In the genomic region with DNA sequence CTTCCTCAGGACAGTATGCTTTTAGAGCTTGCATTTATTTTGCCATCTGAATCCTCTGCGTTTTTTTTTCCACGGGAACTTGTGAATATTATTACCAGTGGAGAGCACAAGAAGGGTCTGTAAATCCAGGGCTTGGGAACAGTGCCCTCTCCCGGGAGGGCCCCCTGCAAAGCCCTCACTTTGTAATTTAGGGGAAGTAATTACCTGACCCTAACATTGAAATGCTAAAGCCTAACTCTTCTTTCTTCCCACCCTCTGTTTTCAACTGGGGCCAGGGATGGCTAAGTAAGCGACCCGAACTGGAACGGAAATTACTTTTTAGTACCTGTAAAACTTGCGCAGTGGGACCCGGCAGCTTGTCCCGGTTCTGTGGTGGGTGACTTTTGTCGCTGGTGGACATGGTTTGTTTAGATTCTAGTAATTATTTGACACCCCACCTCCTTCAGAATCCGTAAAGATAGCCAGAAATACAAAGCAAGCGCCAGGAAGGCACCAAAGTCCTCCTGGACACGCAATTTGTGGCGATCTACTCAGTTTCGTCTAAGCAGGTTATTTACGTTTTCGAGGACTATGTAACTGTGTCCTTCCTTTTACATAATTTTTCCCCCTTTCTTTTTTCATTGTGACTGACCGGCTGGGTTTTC, we compare ENCODE assay signal across 8 mouse cellular contexts. TPM values are rescaled to one million over a fixed set of nuclear protein-coding genes. Genes with fewer than 3 reads are reported as not detected.
DNase-seq lines count a peak whose midpoint lies in the region; ATAC-seq and TF ChIP-seq lines count a peak whose summit lies in the region.

No protein-coding gene starts in this region.

- H3K4me1 ChIP-seq in ES-Bruce4 (ENCODE audit: control insufficient read depth, insufficient read depth, low read length) = peaks cover 6% of the 10 kb centered on the region
- no peaks in the 10 kb centered on the region; the same call in 1 of the 2 replicates for H3K4me1 ChIP-seq in heart, postnatal 0 days (ENCODE audit: control insufficient read depth, insufficient read depth)
- H3K4me1 ChIP-seq in liver, embryonic 16.5 days (ENCODE audit: control insufficient read depth, low read depth, low read length) = no peaks in the 10 kb centered on the region

- no peak for TF ChIP-seq EP300 in ES-Bruce4 (IDR thresholded peaks at IDR 0.05; ENCODE audit: insufficient read depth, low read depth, low read length)
- no peak for TF ChIP-seq EP300 in heart, postnatal 0 days (IDR thresholded peaks at IDR 0.05; ENCODE audit: low read depth)

- H3K9ac ChIP-seq in ES-Bruce4 (ENCODE audit: low read depth, poor library complexity, severe bottlenecking) = peak overlapping the region; percentile 60
- H3K9ac ChIP-seq in heart, postnatal 0 days (replicated peaks; ENCODE audit: low read depth, low read length) = no peak overlapping the region
- H3K9ac ChIP-seq in liver, embryonic 16.5 days (ENCODE audit: low read depth, low read length) = no peak overlapping the region

- DNase-seq in cerebellum, postnatal 10 days = peak; percentile 57 to 67
- DNase-seq in cerebellum, adult 18-20 months = no peak
- no peak for DNase-seq in heart, postnatal 0 days (ENCODE audit: low spot score)
- DNase-seq in thymus, postnatal 36 days = no peak
- DNase-seq in left cerebral cortex, postnatal 10 days (ENCODE audit: extremely low spot score in 1 of 2, low spot score in 2 of 2) = no peak
- no peak for DNase-seq in gastrocnemius, postnatal 25 days

- H3K4me3 ChIP-seq in ES-Bruce4 (ENCODE audit: low read depth, low read length) = peak overlapping the region; percentile 57
- peak overlapping the region; percentile 43 for H3K4me3 ChIP-seq in heart, postnatal 0 days (ENCODE audit: low read depth, low read length)
- peak overlapping the region; percentile 32 for H3K4me3 ChIP-seq in liver, embryonic 16.5 days (ENCODE audit: low read depth, low read length)

- H3K9me3 ChIP-seq in ES-Bruce4 (replicated peaks; ENCODE audit: control insufficient read depth, insufficient read depth, low read length, poor library complexity, severe bottlenecking) = no peaks in the 10 kb centered on the region
- no peaks in the 10 kb centered on the region for H3K9me3 ChIP-seq in heart, postnatal 0 days (replicated peaks; ENCODE audit: control insufficient read depth, low read length)
- H3K9me3 ChIP-seq in liver, embryonic 16.5 days (replicated peaks; ENCODE audit: control insufficient read depth, low read length) = no peaks in the 10 kb centered on the region

- 5% methylated on average over 18 of the region's 18 CpGs for WGBS in heart, postnatal 0 days
- WGBS in liver, embryonic 16.5 days (ENCODE audit: insufficient replicate concordance) = 1% methylated on average over 18 of the region's 18 CpGs

- intact Hi-C loops in left cerebral cortex, postnatal 10 days (cut with DNase I) = loop anchor here (5.0 kb wide), 1 partner anchor 46 kb away; the partner anchor contains the start of gene Gm5089

- peak; percentile 10 for TF ChIP-seq CTCF in ES-Bruce4 (IDR thresholded peaks at IDR 0.05; ENCODE audit: low read depth, low read length)
- no peak for TF ChIP-seq CTCF in heart, postnatal 0 days (IDR thresholded peaks at IDR 0.05; ENCODE audit: low read depth)

- H3K36me3 ChIP-seq in ES-Bruce4 (ENCODE audit: control insufficient read depth, insufficient read depth, low read length, poor library complexity, severe bottlenecking) = no peaks in the 10 kb centered on the region
- no peaks in the 10 kb centered on the region for H3K36me3 ChIP-seq in heart, postnatal 0 days (replicated peaks; ENCODE audit: control insufficient read depth, insufficient read depth, low read length)
- H3K36me3 ChIP-seq in liver, embryonic 16.5 days (ENCODE audit: control insufficient read depth, insufficient read depth) = no peaks in the 10 kb centered on the region

- ATAC-seq in heart, postnatal 0 days (ENCODE audit: insufficient read depth, low read depth) = no peak
- ATAC-seq in liver, embryonic 16.5 days (ENCODE audit: low read depth) = no peak

- H3K4me2 ChIP-seq in heart, postnatal 0 days (ENCODE audit: low read depth, low read length) = peak overlapping the region; percentile 67
- peak overlapping the region; percentile 50 for H3K4me2 ChIP-seq in liver, embryonic 16.5 days (ENCODE audit: low read depth, low read length)

- H3K27me3 ChIP-seq in ES-Bruce4 (ENCODE audit: control insufficient read depth, insufficient read depth, low read length, poor library complexity, severe bottlenecking) = no peaks in the 10 kb centered on the region
- peaks cover 51% of the 10 kb centered on the region for H3K27me3 ChIP-seq in heart, postnatal 0 days (ENCODE audit: control insufficient read depth, insufficient read depth, low read length)
- H3K27me3 ChIP-seq in liver, embryonic 16.5 days (ENCODE audit: control insufficient read depth, insufficient read depth, low read depth, low read length) = peaks cover 37% of the 10 kb centered on the region

- no peak overlapping the region for H3K27ac ChIP-seq in ES-Bruce4 (ENCODE audit: insufficient read depth, low read length)
- H3K27ac ChIP-seq in heart, postnatal 0 days (ENCODE audit: low read depth) = no peak overlapping the region
- H3K27ac ChIP-seq in liver, embryonic 16.5 days (ENCODE audit: low read length) = no peak overlapping the region

- no peak for TF ChIP-seq POLR2A in ES-Bruce4 (IDR thresholded peaks at IDR 0.05; ENCODE audit: insufficient read depth, low read length)

RNA-seq across cellular contexts. Expression of gene Gm5089, which starts 44.9 kb away (rescaled TPM):
- polyA plus RNA-seq in ES-Bruce4 (2011; ENCODE audit: insufficient read depth, insufficient read length, low read depth, missing spikeins) = 0.33 and 0.40 TPM in 2 replicates
- not detected in 2 replicates for total RNA-seq in heart, postnatal 0 days (2014; rRNA removed; ENCODE audit: low replicate concordance)
- not detected in 2 replicates for polyA plus RNA-seq in heart, postnatal 0 days (2015; fragmentation: Nextera tagmentation; extraction: Ambion mirVana)
- polyA plus RNA-seq in liver, embryonic 16.5 days (2015; fragmentation: Nextera tagmentation; extraction: Ambion mirVana) = not detected in 2 replicates
- under 1 TPM in 1 of 2 experiments, not detected in 1; 0.16 TPM for total RNA-seq in left cerebral cortex, postnatal 10 days (2021)
- not detected for total RNA-seq in gastrocnemius, postnatal 25 days (2021)

RNA-seq across cellular contexts. Expression of gene Zic5, which starts 59.5 kb away (rescaled TPM):
- polyA plus RNA-seq in ES-Bruce4 (2011; ENCODE audit: insufficient read depth, insufficient read length, low read depth, missing spikeins) = 24.8 and 26.6 TPM in 2 replicates
- not detected in 2 replicates for total RNA-seq in heart, postnatal 0 days (2014; rRNA removed; ENCODE audit: low replicate concordance)
- not detected in 2 replicates for polyA plus RNA-seq in heart, postnatal 0 days (2015; fragmentation: Nextera tagmentation; extraction: Ambion mirVana)
- not detected in 2 replicates for polyA plus RNA-seq in liver, embryonic 16.5 days (2015; fragmentation: Nextera tagmentation; extraction: Ambion mirVana)
- total RNA-seq in left cerebral cortex, postnatal 10 days (2021) = 1 to 10 TPM; 3.0 to 3.9 TPM
- total RNA-seq in gastrocnemius, postnatal 25 days (2021) = not detected

Comparison
In these comparisons a context has a peak if more than half of its experiments do, and no peak if none do; other contexts are left out.
1. DNase-seq: peak in cerebellum, postnatal 10 days (2 of 2); none in cerebellum, adult 18-20 months (0 of 2), heart, postnatal 0 days (single experiment), thymus, postnatal 36 days (0 of 2), left cerebral cortex, postnatal 10 days (0 of 2) and gastrocnemius, postnatal 25 days (single experiment).
2. Peak in every context shown above with its lines, with median percentiles within 50 percentile points of each other: H3K4me3 ChIP-seq.